Mouse (Mus musculus): ENCODE measurements at regions not wholly inside any gene's neighbourhood (a gene's known extent, or its start where the extent isn't known, plus 50 kb on each side); places are given as distances from the start of the nearest gene placed in this dataset.

DNA sequence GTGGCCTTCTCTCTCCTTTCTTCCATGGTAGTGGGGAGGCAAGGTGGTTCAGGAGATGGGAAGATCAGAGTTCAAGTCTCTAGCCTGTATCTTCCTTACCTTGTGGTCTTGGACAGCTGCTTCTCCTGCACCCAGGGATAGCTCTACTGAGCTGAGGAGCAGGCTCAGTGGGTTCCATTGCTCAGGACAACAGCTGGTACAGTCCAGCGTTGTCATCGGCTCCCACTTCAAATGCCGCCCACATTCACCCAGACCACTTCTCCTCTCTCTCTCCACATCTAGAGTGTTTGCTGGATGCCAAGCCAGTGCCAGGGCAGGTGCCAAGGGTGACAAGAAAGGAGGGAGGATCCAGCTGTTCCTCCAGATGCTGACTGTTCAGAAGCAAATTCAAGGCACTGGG, 260.4 kb downstream of the Tle3 start:
- DNase-seq (ENCODE audit: low read depth, low spot score): no peak

DNA sequence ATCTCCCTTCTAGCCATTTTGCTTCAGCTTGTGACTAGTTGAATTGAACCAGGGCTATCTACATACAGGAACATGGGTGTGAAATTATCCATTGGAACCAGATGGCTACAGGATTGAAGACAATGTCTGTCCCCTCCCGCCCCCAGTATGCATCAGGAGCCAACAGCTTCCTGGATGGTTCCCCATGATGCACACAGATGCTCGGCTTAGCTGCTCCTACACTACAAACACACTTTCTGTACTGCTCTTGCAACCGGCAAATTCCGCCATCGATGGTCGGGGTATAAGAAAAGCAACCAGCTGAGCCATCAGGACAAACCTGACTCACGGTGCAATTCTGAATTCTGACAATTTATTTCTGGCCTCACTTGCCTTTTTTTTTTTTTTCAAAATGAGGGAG, 258.9 kb downstream of the Tle3 start:
- no peak for DNase-seq (ENCODE audit: low read depth, low spot score)

DNA sequence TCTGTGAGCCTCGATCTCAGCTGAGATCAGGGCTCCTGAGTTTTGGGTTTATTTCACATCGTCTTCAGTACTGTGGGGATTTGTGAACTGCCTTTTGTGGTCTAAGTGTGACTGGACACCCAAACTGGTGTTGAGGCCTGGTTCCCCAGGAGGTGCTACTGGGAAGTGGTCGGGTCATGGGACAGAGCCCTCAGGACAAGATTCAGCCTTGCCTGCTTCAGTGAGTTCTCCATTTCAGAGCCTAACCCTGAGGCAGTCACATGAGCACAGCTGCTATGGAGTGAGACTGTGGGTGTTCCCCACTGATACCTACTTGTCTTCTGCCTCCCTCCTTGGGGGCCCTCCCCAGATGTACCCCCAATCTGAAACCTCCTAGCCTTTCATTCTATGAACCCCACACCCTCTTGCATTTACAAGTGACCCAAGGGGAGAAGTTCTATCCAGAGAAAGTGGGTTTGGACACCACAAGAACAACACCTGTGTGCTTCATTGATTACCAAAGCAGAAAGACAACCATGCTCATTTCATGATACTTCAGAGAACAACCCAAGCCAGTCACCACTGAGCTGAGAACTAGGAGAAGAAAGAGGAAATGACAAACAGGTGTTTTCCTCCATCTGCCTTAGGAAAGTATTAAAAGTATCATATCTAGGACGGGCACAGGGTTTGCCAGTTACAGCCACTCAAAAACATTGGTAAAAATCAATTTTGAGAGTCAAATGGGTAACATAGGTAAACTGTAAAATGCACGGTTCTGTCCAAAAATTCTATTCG, 255.8 kb downstream of the Tle3 start:
- DNase-seq (ENCODE audit: low read depth, low spot score): no peak

DNA sequence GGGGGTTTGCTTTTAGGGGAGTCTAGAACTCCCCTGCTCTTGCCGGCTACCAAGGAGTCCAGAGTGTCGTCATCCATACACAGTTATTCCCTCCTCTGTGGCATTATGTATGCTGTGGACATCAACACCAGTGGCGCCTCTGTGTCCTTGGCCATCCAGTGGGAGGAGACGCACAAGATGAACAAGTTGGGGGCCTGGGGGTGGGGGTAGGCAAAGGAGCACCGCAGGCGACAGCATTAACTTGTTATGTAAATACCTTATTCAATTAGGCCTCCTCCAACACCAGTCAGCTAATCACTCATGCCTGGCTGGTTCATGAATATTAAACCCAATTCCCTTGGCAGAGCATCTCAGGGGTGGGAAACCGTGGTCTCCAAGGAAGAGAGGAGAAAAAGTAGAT, 250.8 kb downstream of the Tle3 start:
- peak; percentile 54 for DNase-seq (ENCODE audit: low read depth, low spot score)

DNA sequence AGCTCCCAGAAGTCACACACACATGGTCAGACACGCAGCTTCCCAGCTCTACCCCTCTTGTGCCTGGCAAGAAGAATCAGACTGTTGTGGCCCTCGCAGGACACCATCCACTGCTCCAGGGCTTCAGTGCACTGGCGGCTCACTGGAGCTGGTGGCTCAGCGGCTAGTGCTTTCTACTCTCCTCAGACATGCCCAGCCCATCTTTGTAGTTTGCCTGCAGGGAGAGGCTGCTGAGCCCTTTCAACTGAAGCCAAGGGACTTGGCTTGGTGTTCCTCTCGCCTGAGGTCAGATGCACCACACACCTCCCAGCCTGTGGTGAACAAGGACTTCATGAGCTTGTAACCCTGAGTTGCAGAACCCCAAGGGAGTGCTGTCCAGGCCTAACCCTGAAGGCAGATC, 249.8 kb downstream of the Tle3 start:
- DNase-seq (ENCODE audit: low read depth, low spot score): no peak

DNA sequence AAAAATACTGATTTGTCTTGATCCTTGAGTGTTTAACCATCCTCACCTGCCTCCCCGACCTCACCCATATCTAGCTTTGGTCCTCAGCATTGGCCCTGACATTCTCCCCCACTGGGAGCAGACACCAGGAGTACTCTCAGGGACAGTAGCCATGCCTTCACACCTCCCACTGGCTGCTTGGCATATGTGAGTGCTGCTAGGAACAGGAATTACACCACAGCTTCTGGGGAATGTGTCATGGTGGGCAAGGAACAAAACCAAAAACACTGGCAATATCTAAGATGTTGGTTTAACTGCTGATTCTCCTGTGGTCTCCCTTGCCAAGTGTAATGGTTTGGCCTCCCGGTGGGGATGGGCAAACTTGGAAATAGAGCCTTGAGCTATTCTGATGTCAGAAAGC, 248.6 kb downstream of the Tle3 start:
- no peak for DNase-seq (ENCODE audit: low read depth, low spot score)

DNA sequence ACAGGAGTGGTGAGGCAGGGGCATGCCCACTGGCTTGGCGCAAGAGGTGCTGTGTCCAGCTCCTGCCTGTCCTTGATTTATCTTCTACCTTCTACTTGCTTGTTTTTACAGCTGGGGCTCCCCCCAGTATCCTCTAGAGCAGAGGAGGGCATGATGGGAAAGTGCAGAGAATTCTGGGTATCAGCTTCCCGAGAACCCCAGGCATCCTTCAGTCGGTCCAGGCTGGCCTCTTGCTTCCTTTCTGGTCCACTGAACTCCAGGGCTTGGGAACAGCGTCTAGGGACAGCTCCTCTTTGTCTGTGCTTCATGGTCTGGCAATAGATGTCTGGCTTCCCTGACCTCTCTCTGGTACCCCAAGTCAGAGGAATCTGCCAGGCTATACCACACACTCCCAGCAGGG, 247.9 kb downstream of the Tle3 start:
- DNase-seq (ENCODE audit: low read depth, low spot score): no peak

DNA sequence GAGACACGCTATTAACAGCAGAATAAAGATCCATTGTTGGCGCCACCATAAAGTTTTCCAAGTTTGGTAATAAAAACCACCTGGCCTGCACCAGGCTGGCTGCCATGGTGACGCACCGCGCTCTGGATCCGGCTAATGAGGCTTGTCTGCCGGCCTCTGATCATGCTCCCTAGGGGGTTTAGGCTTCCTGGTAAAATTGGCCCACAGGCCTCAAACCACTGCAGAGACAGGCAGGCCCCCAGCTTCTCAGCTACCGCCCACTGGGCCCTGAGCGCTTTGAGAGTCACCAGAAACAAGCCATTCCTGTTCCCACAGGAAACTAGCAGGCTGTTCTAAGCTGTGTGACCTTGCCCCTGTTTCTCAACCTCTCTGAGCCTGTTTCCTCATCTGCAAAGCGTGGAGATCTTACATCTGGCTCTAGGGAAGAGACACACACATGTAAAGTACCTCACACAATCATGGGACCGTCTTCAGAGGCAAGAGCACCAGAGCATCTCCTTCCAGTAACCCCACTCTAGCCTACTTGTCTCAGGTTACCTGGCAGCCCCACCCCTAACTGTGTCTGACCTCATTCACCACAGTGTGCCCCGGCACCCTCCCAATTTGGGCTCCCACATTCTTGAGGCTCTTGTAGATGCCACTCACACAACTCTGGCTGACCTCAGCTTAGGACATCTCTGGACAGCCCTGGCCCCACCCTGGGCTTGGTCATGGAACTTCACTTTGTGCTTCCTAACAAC, 246.5 kb downstream of the Tle3 start:
- DNase-seq (ENCODE audit: low read depth, low spot score): no peak

DNA sequence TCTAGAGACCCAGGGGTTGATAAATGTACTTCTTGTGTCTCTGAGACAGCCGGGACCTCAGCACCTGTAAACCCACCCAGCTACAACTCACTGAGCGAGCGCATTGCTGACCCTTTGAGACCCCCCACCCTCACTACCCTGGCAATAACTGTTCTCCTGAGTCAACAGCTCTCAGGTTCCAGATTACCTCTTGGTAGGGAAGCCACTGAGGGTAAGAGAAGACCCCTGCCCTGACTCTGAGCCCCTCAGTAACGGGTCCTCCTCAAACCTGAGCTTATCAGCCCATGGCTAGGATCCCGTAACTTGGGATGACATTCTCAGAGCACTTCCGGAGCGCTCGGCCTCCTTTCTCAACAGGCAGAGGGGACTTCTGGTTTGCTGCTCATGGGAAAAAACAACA, 245.8 kb downstream of the Tle3 start:
- DNase-seq (ENCODE audit: low read depth, low spot score): no peak

DNA sequence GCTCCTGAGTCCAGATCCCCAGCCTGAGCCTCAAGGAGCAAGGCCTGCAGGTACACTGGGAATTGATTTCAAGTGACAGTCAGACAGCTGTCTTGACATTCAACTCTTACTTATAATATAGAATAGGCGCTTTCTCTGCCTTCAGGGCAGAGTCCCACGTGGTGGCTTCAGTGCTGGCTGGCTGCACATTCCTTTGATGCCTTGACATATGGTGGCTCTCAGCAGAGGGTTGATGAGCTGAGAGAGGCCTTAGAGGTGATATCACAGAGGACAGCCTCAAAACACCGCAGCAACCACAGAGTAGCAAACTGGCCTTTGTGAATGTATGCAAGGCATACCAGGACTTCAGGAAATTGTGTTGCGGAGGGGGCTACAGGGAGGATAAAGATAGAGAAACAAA, 243.4 kb downstream of the Tle3 start:
- no peak for DNase-seq (ENCODE audit: low read depth, low spot score)

DNA sequence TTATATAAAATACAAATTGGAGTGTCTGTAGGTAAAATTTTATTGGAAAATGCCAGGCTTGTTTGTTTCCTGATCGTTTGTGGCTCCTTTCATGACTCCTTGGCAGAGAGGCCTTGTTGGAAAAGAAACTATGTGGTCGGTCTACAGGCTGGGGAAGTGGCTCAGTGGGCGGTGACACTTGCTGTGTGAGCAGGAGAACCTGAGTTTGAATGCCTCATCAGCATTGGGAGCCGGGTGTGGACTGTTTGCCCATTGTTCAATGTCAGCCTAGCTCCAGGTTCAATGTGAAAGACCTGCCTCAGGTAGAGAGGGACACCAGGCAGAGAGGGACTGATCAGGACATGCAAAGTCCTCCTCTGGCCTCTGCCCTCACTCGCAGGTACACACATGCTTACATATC, 235.4 kb downstream of the Tle3 start:
- no peak for DNase-seq (ENCODE audit: low read depth, low spot score)

DNA sequence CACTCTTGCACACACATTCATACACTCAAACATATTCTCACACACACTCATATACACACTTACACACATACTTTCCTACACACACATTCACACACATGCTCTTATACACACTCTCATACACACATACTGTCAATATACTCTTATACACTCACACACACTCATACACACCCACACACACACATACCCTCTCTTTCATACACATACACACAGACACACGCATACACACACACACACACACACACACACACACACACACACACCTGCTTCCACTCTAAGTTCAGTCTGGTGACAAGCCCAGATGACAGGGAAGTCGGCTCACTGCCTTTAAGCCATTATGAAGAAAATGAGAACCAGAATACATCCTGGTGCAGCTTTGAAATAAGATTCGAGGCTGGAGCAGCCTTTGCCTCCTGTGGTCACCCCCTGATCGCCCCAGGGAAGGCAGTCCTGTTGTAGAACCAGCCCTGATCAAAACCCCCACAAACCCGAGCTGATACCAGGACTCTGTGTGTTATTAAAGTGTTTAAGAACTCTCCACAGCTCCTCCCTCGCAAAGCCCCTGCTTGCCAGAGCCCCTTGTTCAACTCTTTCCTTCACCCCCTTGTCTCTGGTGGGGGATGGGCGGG, 230.3 kb downstream of the Tle3 start:
- DNase-seq (ENCODE audit: low read depth, low spot score): no peak

DNA sequence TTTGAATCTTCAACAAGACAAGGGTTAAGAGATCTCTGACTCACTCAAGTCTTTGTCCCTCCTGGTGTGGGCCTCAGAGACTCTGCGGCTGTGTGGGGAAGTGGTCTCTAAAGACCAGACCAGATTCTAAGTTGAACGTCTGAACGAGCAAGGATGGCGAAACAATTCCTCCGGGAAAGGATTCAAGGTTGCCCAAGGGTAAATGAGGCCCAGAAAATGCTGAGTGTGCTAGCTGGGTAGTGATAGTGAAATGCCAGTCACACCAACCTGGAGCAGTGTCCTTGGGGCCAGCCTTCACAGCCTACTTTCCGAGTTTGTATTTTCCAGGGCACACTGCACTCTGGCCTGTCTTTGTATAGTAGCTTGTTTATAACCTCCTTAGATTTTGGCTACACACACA, 229.7 kb downstream of the Tle3 start:
- DNase-seq (ENCODE audit: low read depth, low spot score): no peak

DNA sequence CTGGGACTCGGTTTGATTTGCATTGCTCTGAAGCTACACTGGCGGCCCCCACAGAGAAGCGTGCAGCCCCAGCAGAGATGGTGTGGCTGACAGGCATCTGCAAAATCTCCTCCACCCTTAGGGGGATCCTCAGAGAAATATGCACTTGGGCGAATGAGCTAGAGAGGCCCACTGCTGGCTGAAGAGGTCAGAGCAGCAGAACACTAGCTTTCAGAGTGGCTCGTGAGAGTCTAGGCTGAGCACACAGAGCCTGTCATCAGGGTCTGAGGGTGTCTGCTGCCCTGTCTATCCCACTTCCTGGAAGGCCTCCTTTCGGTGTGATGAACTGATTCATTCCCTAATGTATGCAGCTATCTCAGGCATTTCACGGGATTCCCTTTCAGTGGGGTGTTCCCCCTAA, 225.1 kb downstream of the Tle3 start:
- DNase-seq (ENCODE audit: low read depth, low spot score): no peak

DNA sequence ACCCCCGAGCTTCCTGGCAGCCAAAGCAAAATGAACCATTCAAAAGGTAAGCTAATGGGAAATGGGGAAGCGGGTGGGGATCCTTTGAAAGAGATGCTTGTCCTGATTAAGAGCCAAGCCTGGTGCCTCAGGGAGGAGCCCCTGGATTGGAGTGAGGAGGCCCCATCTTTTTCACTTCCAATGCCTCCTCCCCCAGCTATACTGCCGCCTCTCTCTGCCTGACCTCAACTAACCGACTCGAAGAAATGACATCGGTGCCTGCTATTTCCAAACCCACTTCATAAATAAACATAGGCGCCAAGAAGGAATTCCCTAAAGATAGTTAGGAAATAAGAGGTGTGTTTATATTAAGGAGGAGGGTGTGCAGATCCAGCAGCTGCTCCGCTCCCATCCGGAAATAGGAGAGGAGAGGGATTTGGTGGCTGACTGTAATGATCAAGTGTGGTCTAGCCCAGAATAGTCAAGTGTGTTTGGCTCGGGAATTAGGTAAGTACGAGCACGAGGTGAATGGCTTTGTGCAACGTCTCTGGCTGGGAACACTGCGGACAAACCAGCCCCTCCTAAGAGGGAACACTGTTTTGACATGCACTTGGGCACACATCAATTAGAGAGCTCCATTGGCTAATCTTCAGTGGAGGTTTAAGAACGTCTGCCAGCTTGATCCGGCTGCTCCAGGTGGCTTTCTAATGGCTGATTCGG, 224.4 kb downstream of the Tle3 start:
- DNase-seq (ENCODE audit: low read depth, low spot score): no peak

DNA sequence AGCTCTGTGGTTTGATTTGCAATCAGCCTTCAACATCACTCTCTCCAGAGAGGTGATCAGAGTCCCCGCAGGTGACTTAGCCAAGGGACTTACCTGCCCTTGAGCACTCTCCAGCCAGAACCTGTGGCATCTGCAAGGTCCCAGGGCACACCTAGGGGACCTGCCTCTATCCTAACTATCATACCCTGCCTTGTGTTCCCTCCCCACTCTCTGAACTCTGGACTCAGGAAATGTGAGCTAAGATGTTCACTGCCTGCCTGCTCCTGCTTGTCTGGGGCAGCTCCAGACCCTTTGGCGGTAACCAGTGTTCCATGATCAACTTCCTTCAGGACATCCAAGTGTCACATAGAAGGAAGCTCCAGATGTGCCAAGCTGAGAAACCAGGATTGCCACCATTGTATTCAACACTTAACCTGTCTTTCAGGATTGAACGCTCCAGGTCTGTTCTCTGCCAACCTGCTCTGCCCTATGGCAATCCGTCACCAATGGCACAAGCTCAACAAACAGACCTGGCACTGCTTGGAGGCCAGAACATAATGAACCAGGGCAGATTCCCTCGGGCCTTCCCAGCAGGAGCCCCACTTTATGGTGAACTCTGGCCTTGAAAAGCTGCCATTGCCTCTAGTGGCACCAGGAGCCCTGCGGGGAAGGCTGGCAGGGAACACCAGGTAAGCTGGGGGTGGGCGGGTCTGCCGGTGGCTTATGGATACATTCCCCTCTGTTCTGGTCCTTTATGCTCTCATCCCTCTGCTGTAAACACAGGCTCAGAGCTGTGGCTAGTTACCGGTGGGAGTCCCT, 223.2 kb downstream of the Tle3 start:
- no peak for DNase-seq (ENCODE audit: low read depth, low spot score)

DNA sequence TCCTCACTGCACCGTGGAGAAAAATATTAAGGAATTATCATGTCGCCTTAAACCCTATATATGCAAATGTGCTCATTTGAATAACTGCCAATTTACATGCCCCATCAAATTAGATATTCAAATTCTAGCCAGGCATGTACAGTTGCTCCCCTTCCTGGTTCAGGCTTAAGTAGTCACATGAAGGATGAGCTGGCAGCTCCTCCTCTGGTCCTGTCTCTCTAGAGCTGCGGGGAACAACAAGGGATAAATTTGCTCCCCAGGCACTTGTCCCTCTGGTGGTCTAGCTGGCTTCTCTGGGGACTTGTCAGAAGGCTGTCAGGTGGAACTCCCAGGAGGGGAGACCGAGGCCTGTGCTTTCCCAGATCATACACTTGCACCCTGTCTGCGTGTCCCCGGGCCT, 221.8 kb downstream of the Tle3 start:
- no peak for DNase-seq (ENCODE audit: low read depth, low spot score)

DNA sequence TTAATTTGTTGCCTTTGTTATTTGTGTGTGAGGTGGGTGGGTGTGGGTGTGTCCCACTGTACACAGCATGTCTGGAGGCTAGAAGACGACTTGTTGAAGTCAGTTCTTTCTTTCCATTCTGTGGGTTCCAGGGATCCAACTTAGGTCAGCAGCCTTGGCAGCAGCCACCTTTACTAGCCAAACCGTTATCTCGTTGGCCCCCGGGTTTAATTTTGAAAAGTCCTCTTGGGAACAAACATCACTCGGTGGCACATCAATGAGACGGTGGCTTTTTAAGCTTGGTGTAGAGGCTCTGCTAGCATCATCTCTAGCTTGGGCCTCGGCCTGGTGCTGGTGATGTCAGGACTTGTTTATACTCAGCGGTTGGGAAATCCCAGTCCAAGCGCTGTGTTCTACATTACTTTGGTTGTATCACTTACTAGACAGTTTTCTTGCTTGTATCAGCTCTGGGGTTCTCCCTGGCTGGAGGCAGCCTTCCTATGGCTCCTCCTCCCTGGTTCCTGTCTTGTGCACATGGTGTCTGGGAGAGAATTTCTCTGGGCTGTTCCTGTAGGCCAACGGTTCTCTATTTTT, 217.6 kb downstream of the Tle3 start:
- DNase-seq (ENCODE audit: low read depth, low spot score): no peak

DNA sequence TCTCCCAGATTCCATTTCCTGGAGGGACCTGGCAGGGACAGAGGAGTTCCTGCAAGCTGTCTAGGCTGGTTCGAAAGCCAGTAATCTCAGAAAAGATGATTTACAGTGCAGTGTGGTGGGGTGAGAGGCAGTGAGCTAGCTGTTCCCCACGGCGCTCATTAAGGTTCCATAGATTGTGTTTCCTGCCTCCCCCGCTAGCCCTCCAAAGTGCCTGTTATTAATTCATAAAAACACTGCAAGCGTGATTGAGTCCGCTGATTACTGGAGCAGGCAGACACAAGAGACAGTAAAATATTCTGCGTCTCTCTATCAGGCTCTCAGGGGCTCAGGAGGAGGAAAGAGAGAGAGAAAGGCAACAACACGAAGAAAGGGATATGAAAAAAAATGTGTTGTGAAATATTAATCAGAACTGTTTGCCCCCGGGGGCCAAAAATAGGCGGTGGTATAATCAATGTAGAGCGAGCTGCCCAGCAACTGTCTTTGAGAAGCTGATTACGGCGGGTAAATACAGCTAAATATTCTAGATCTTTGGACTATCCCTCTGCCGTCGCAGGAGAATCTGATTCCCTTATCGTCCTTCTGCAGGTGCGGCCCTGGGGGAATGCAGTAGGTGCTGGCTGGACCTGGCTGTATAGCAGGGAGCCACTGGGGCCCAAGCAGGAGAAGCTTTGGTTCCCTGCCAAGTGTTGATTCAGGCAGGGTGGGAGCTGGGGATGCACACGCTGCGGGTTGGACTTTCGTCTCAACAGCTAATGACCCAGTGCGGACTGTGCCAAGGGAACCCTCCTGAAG, 211.3 kb downstream of the Tle3 start:
- no peak for DNase-seq (ENCODE audit: low read depth, low spot score)

DNA sequence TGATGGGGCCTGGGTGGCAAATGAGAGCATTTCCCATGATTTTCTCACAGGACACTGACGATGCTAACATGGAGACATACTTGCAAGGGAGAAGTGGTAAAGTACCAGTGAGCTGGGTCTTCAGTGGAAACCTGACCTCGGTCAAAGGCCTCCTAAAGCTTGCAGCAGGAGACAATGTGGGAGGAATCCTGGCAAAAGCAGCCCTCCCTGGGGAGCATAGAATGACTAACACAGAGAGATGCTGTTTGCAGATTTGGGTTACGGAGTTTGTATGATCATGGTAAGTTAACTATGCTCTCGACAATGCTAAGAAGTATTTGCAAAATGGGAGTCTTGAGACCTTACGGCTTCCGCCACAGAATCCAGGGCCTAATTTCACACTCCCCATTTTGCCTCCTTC, 208.9 kb downstream of the Tle3 start:
- DNase-seq (ENCODE audit: low read depth, low spot score): no peak
